Mouse (Mus musculus): ENCODE measurements around the gene Supt5. TPM values are rescaled to one million over a fixed set of nuclear protein-coding genes. Genes with fewer than 3 reads are reported as not detected.

The Supt5 gene
- polyA plus RNA-seq, 1 experiment from 2014 or later = 106 TPM

DNA sequence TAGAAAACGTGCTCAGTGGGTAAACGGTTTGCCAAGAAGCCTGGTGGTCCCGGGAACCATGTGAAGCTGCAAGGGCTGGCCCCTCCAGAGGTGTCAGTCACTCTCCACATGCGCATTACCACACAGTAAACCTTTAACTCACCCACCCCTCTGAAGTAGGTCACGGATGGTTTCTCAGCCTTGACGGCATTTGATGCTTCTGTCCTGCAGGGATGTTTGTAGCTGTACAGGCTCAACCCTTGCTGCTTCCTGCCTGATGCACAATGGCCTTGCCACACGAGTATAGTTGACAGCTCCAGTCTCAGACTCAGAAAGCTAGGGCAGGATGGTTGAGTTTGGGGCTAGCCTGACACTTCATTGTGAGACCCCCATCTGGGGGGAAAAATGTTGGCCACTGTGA, 57.9 kb downstream of the Supt5 start:
- WGBS = 80% methylated on average over 7 of the region's 7 CpGs
- Histone ChIP-seq H3K9ac (no peak overlapping the region), H3K4me1 (peaks cover 8% of the 10 kb centered on the region; the same call in 1 of the 2 replicates), H3K4me3 (no peak overlapping the region), H3K9me3 (no peaks in the 10 kb centered on the region), H3K4me2 (replicated peaks) (no peak overlapping the region), H3K27ac (no peak overlapping the region), H3K27me3 (no peaks in the 10 kb centered on the region), H3K36me3 (no peaks in the 10 kb centered on the region)
- ATAC-seq (ENCODE audit: insufficient number of reproducible peaks, insufficient read depth, low FRiP score, low TSS enrichment) = no peak

DNA sequence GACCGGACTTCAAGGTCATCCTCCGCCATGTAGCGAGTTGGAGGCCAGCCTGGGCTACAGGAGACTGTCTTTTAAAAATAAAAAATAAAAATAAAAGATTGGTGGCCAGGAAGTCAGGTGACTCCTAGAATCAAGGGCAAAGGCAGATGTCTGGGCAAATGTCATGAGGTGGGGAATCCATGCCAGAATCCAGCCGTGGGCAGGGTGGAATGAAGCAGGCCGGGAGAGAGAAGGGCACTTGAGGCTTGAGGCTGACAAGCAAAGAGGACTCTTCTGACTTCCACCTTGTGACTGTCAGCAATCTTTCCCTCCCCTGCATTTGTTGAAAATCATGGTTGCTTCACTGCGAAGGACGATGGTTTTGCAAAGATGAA, 60.3 kb downstream of the Supt5 start:
- peaks cover 8% of the 10 kb centered on the region; the same call in 1 of the 2 replicates for H3K4me1 ChIP-seq
- ATAC-seq (ENCODE audit: insufficient number of reproducible peaks, insufficient read depth, low FRiP score, low TSS enrichment) = no peak
- H3K9me3 ChIP-seq = no peaks in the 10 kb centered on the region
- H3K4me2 ChIP-seq (replicated peaks) = peak overlapping the region; percentile 85
- H3K9ac ChIP-seq = peak overlapping the region; percentile 75
- WGBS = 88% methylated on average over 7 of the region's 7 CpGs
- peak overlapping the region; percentile 57 for H3K4me3 ChIP-seq
- no peaks in the 10 kb centered on the region for H3K27me3 ChIP-seq
- H3K27ac ChIP-seq = 0 out of 2 replicates have a peak overlapping the region, but pooled peaks have one; percentile 64
- peaks cover 10% of the 10 kb centered on the region; the same call in 1 of the 2 replicates for H3K36me3 ChIP-seq

DNA sequence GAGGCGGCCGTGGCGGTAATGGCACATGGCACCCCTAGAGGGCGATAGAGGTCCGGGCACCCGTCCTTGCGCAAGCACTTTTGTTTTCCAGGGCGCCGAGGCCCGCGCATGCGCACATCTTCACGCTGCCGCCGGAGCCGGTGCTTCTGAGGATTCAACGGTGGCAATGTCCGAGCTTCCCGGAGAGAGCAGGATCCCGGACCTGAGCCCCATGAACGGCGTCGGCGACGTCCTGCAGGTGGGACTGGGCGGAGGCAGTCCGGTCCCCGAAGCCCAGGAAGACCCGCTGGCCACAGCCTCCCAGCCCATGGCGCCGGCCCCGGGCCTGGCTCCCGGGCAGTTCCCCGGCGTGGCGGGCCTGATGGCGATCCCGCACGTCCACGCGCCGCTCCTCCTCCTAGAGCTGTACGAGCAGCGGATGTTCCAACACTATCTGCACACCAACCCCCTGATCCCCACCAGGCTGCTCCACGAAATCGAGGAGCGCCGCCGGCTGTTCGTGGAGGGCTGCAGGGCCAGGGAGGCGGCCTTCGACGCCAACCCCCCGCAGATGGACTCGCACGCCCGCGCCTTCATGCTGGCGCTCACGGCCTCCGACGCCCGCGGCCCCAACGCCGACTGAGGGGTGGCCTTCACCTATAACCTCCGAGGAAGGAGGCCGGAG, 60.8 kb downstream of the Supt5 start, which contains the start of gene Eid2b:
Gene Eid2b, plus strand, starts transcription at position 125 of the 664 bp plus-strand sequence.
- Histone ChIP-seq H3K36me3 (peaks cover 15% of the 10 kb centered on the region), H3K9ac (peak within 1 kb of the TSS; percentile 75), H3K27ac (peak within 1 kb of the TSS; percentile 64; the same call in 1 of the 2 replicates), H3K4me3 (peak within 1 kb of the TSS; percentile 57), H3K4me2 (replicated peaks) (peak within 1 kb of the TSS; percentile 85), H3K9me3 (no peaks in the 10 kb centered on the region), H3K4me1 (peaks cover 8% of the 10 kb centered on the region; the same call in 1 of the 2 replicates), H3K27me3 (no peaks in the 10 kb centered on the region)
- peak; percentile 73 for ATAC-seq (ENCODE audit: insufficient number of reproducible peaks, insufficient read depth, low FRiP score, low TSS enrichment)
- WGBS = 4% methylated on average over 68 of the region's 68 CpGs

DNA sequence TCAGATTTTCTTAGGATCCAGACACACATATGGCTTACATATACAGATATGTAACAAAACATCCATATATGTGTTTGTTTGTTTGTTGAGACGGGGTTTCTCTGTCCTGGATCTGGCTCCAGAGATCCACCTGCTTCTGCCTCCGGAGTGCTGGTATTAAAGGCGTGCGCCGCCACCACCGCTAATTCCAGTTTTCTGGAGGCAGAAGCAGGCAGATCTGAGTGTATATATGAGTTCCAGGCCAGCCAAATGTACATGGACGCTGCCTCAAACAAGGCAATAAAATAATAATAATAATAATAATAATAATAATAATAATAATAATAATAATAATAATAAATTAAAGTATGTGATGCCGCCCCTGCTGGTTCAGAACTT, 61.3 kb downstream of the Supt5 start:
- Histone ChIP-seq H3K36me3 (peaks cover 20% of the 10 kb centered on the region), H3K27ac (no peak overlapping the region), H3K4me3 (no peak overlapping the region), H3K9ac (no peak overlapping the region), H3K4me1 (peaks cover 8% of the 10 kb centered on the region; the same call in 1 of the 2 replicates), H3K27me3 (no peaks in the 10 kb centered on the region), H3K4me2 (replicated peaks) (no peak overlapping the region), H3K9me3 (no peaks in the 10 kb centered on the region)
- WGBS = 58% methylated on average over 8 of the region's 8 CpGs
- ATAC-seq (ENCODE audit: insufficient number of reproducible peaks, insufficient read depth, low FRiP score, low TSS enrichment) = 0 out of 2 replicates have a peak, but pooled peaks have one; percentile 13

DNA sequence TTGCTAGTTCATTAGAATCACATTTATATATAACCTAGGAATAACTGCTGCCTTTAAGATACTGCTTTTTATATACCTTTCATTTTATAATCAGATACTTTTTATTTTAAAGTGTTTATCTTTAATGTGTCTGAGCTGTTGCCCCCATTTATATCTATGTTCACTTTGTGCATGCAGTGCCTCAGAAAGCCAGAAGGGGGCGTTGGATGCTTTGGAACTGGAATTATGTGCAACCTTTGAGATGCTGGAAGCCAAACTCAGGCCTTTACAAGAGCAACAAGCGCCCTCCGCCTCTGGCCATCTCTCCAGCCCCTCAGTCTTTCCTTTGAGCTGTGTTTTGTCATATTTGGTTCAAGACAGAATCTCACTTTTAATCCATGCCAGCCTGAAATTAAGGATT, 66.8 kb downstream of the Supt5 start:
- H3K4me1 ChIP-seq = peaks cover 4% of the 10 kb centered on the region; the same call in 1 of the 2 replicates
- H3K27me3 ChIP-seq = no peaks in the 10 kb centered on the region
- no peak overlapping the region for H3K4me3 ChIP-seq
- no peak for ATAC-seq (ENCODE audit: insufficient number of reproducible peaks, insufficient read depth, low FRiP score, low TSS enrichment)
- no peak overlapping the region for H3K9ac ChIP-seq
- 74% methylated on average over 3 of the region's 3 CpGs for WGBS
- no peak overlapping the region for H3K4me2 ChIP-seq (replicated peaks)
- H3K9me3 ChIP-seq = no peaks in the 10 kb centered on the region
- peaks cover 38% of the 10 kb centered on the region for H3K36me3 ChIP-seq
- H3K27ac ChIP-seq = no peak overlapping the region

DNA sequence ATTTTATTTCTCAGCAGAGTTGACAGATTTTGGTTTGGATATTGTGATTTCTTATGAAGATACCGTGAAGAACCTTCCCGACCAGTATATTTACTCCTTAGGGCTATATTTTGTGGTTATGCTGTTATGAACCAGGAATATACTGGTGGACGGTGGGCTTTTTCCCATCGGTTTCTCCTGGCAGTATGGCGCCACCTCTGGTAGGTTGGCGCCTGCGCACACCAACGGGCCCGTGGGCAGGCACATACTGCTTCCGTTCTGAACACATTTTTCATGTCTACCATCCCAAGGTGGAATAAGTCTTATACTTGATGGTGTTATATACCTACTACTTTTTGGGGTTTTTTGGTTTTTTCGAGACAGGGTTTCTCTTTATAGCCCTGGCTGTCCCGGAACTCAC, 69.2 kb downstream of the Supt5 start:
- Histone ChIP-seq H3K4me2 (replicated peaks) (no peak overlapping the region; the same call in 1 of the 2 replicates), H3K9me3 (no peaks in the 10 kb centered on the region), H3K36me3 (peaks cover 37% of the 10 kb centered on the region), H3K9ac (no peak overlapping the region), H3K4me3 (no peak overlapping the region), H3K4me1 (peaks cover 4% of the 10 kb centered on the region; the same call in 1 of the 2 replicates), H3K27me3 (no peaks in the 10 kb centered on the region), H3K27ac (no peak overlapping the region)
- no peak for ATAC-seq (ENCODE audit: insufficient number of reproducible peaks, insufficient read depth, low FRiP score, low TSS enrichment)
- 92% methylated on average over 12 of the region's 12 CpGs for WGBS

DNA sequence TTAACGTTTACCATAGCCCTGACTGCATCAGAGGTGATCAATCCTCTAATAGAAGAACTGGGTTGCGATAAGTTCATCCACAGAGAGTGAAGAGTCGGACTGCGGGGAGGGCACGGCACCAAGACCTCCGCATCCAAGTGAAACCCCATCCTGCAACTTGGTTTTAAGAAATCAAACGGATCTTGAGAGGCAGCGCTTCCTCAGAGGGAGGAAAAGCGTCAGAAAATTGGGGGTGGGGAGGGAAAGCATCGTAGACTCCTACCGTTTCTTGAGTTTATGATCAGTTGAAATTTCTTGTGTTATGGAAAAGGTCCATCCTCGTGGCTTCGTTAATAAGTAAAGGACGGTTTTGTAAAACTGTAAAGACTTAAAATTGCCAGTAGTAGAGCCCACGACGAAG, 70.0 kb downstream of the Supt5 start:
- H3K9me3 ChIP-seq = no peaks in the 10 kb centered on the region
- no peaks in the 10 kb centered on the region for H3K27me3 ChIP-seq
- H3K9ac ChIP-seq = peak overlapping the region; percentile 99
- H3K4me1 ChIP-seq = peaks cover 4% of the 10 kb centered on the region; the same call in 1 of the 2 replicates
- peaks cover 31% of the 10 kb centered on the region for H3K36me3 ChIP-seq
- peak overlapping the region; percentile 92 for H3K27ac ChIP-seq
- no peak for ATAC-seq (ENCODE audit: insufficient number of reproducible peaks, insufficient read depth, low FRiP score, low TSS enrichment)
- peak overlapping the region; percentile 73 for H3K4me2 ChIP-seq (replicated peaks)
- H3K4me3 ChIP-seq = peak overlapping the region; percentile 87
- WGBS = 28% methylated on average over 16 of the region's 16 CpGs

DNA sequence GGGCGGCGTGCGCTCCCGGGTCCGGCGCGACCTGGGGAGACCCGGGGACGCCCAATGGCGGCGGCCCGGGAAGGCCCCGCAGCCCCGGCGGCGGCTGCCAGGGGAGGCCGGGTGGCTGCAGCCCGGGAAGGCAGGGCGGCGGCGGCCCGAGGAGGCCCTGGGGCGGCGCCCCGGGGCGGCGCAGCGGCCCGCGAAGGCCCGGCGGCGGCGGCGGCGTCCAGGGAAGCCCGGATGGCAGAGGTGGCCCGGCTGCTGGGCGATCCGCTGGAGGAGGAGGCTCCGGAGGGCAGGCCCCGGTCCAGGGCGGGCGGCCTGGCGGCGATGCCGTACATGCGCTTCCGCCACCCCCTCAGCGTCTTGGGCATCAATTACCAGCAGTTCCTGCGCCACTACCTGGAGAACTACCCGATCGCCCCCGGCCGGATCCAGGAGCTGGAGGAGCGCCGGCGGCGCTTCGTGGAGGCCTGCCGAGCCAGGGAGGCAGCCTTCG, 70.5 kb downstream of the Supt5 start:
- Histone ChIP-seq H3K9ac (peak overlapping the region; percentile 99), H3K4me2 (replicated peaks) (peak overlapping the region; percentile 73), H3K27ac (peak overlapping the region; percentile 92), H3K4me1 (peaks cover 4% of the 10 kb centered on the region; the same call in 1 of the 2 replicates), H3K27me3 (no peaks in the 10 kb centered on the region), H3K36me3 (peaks cover 26% of the 10 kb centered on the region), H3K4me3 (peak overlapping the region; percentile 87), H3K9me3 (no peaks in the 10 kb centered on the region)
- WGBS = under 1% methylated on average over 43 of the region's 62 CpGs
- peak; percentile 67 for ATAC-seq (ENCODE audit: insufficient number of reproducible peaks, insufficient read depth, low FRiP score, low TSS enrichment)

DNA sequence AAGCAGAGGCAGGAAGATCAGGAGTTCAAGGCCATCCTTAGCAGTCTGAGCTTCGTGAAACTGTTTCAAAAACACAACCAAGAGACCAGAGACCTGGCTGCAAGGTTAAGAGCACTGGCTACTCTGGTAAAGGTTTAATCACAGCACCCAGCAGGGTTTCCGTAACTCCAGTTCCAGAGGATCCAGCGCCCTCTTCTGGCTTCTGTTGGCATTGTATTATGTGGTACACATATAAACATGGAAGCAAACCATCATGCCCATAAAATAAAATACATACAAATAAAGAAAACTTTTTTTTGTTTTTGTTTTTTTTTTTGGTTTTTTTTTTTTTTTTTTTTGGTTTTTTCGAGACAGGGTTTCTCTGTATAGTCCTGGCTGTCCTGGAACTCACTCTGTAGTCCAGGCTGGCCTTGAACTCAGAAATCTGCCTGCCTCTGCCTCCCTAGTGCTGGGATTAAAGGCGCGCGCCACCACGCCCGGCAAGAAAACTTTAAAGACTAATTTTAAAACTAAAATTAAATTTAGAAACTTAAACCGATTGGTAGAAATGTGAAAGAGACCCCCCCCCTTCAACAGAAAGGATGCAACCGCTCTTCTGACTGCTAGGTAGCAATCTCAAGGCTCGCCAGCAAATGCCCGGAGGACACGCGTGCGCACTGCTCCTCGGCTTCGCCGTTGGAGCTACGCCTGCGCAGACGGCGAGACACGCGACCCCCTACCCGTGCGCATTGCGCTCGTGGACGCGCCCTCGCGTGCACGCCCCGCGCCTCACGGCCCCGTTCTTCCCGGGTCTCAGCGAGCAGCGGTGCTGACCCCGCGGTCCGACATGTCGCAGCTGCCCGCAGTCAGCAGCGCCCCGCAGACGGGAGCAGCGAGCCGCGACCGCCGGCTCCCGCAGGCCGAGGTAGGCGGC, 71.2 kb downstream of the Supt5 start, which contains the start of gene Eid2:
Gene Eid2, plus strand, starts transcription at position 753 of the 913 bp plus-strand sequence.
- no peaks in the 10 kb centered on the region for H3K9me3 ChIP-seq
- peaks cover 19% of the 10 kb centered on the region for H3K36me3 ChIP-seq
- WGBS = 6% methylated on average over 56 of the region's 57 CpGs
- H3K4me2 ChIP-seq (replicated peaks) = peak within 1 kb of the TSS; percentile 73
- peak within 1 kb of the TSS; percentile 87 for H3K4me3 ChIP-seq
- peak within 1 kb of the TSS; percentile 99 for H3K9ac ChIP-seq
- peak within 1 kb of the TSS; percentile 92 for H3K27ac ChIP-seq
- peak; percentile 87 for ATAC-seq (ENCODE audit: insufficient number of reproducible peaks, insufficient read depth, low FRiP score, low TSS enrichment)
- no peaks in the 10 kb centered on the region for H3K27me3 ChIP-seq
- H3K4me1 ChIP-seq = peaks cover 4% of the 10 kb centered on the region; the same call in 1 of the 2 replicates

DNA sequence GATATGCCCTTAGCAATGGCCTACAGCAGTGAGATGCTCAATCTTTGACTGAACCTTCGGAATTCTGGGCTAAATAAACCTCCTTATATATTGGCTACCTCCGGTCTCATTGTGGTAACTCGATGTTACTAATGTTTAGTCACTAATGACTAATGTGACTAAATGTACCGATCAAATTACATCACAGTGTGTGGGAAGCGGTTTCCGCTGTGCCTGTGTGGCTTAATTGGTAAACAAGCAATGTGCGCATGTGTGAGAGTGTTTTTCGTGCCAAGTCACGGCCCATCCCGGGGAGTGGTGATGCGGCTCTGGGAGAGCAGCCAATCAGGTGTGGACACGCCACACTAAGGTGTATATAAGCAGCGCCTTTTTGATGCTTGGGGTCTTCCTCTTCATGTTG, 73.2 kb downstream of the Supt5 start:
- peaks cover 4% of the 10 kb centered on the region; the same call in 1 of the 2 replicates for H3K4me1 ChIP-seq
- H3K4me3 ChIP-seq = no peak overlapping the region
- no peak overlapping the region for H3K27ac ChIP-seq
- no peak for ATAC-seq (ENCODE audit: insufficient number of reproducible peaks, insufficient read depth, low FRiP score, low TSS enrichment)
- no peak overlapping the region for H3K9ac ChIP-seq
- H3K27me3 ChIP-seq = no peaks in the 10 kb centered on the region
- WGBS = 88% methylated on average over 13 of the region's 13 CpGs
- 0 out of 2 replicates have a peak, but pooled peaks cover 5% of the 10 kb centered on the region for H3K36me3 ChIP-seq
- H3K9me3 ChIP-seq = no peaks in the 10 kb centered on the region
- no peak overlapping the region for H3K4me2 ChIP-seq (replicated peaks)

Data from embryonic facial prominence, embryonic 12.5 days (tissue).